Mouse (Mus musculus): ENCODE measurements around the gene Vmp1.

Gene Vmp1

DNA sequence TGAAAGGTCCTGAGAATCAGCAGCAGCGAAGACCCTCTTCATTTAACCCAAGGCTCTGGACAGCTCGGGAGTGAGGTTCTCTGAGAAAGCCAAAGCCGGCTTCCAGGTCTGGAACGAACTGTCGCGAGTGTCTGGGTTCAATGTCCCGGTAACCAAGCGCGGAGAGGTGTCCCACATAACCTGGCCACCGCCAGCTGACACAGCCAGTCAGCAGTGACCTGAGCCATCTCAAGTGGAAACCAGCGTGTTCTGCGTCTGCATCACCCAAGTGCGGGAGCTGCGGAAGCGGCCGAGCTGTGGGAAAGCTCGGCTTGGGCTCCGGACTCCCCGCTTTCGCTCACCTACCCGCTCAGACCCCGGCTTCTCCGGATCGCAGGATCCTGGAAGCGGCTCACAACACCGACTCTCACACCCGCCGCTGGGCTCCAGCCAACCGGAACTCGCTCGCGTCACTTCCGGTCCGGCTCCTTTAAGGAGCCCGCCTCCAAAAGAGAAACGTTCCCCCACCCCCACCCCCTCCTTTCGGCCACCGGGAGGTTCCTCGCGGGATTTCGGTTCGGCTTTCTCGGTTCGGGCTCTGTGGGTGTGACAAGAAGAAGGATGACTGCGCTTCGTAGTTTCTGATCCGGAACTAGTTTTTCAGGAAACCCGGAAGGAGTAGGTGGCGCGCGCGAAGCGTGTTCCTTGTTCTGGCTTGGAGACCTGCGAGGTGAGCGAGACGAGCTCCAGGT is at the start of gene Vmp1, which contains the start of gene Ptrh2:
TSS of gene Vmp1 (minus strand) at position 442 of the 731 bp plus-strand sequence.
TSS of gene Ptrh2 (plus strand) at position 591 of the 731 bp plus-strand sequence.
- peak; percentile 86 for DNase-seq

DNA sequence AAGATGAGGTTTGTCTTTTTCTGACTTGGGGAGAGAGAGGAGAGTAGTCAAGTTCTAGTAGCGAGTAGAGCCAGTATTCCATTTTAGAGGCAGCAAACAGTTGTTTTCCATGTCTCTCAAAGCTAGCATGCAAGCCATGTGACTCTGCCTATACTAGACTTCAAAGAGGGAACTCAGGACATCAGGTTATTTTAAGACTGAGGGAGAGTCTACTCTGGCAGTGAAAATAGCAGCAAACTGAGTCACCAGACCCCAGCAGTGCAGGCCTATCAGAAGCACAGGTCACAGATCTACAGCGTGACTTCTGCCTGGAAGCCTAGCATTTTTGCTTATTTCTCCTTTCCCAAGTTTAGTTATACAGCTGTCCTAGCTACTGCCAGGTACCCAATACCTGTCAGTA is 47.8 kb upstream of the Vmp1 start:
- no peak for DNase-seq

DNA sequence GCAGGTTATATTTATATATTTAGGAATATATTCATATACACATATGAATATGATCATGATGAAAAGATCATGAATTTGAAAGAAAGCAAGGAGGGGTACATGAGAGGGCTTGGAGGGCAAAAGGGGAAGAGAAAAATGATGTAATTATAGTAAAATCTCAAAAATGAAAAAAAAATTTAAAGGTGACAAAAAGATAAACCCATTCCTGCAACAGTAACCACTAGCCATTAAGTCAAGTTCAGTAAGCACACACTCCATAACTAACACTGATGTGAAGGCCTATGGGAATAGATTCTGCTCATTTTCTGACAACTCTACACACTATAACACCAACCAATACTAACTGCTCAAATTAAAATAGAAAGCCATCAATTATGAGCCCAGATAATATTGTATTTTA is 42.0 kb upstream of the Vmp1 start:
- no peak for DNase-seq

DNA sequence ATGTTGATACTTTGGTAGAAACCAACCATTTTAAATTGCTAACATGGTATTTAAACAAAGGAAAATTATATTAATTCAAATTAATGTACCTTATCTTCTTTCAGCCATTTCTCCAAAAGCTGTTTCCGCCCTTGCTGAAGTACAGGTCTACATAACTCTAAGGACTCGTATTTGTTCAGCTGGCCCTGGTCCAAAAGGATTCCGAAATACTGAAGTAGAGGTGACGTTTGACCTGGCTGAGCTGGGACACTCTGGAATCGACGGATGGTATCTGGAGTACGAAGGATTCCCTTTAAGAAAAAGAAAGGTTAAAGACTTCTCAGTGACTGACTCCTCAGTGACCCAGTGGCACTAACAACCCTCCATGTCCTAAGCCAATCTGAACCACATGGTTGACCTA is 41.3 kb upstream of the Vmp1 start:
- DNase-seq, result no peak

DNA sequence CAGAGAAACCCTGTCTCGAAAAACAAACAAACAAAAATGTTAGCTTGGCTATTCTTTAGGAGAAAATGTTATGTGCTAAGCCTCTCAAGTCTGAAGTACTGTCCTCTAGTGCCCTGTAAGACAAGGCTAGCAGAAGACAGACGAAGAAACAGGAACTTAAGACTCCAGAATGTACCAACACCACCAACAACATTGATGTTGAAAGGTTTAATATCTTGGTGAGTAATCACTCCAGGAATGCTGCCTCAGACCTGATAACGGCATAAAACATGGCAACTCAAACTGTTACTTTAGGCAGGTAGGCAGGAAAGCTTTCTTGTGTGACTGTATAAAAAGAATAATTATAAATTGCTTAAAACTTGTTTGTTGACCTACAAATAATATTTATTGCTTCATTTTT is 40.4 kb upstream of the Vmp1 start:
- no peak for DNase-seq

DNA sequence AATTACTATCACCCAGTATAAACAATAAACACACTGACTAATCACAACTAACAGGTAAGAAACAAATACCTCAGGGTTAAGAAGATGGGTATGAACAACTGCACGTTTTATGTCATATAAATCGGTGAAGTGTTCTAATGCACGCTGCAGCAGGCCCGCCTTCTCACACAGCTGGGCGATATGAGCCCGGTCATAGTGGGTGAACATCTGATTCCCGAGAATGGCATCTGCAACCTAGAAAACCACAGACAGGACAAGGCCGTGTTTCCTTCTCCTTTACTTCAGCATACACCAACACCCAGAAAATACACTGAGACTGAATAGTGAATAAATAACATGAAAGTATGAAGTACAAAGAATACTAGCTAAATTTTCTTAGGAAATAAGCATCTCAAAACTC is 35.8 kb upstream of the Vmp1 start:
- DNase-seq, result no peak

DNA sequence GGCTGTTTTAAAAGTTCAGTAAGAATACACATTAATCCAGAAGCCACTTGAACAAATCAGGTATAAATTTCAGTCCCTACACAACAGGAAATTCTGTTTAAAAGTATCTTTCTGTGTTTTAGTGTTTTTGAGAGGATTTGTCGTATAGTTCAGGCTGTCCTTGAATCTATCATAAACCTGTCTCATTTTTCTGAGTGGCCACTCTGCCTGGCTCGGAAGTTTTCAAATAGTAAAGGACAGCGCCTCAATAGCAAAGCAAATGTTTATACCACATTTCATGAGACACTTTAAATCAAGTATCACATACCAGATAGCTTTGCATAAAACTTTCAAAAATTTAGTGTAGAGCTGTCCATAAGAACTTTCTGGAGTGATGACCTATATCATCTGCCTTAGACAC is 34.7 kb upstream of the Vmp1 start:
- no peak for DNase-seq

DNA sequence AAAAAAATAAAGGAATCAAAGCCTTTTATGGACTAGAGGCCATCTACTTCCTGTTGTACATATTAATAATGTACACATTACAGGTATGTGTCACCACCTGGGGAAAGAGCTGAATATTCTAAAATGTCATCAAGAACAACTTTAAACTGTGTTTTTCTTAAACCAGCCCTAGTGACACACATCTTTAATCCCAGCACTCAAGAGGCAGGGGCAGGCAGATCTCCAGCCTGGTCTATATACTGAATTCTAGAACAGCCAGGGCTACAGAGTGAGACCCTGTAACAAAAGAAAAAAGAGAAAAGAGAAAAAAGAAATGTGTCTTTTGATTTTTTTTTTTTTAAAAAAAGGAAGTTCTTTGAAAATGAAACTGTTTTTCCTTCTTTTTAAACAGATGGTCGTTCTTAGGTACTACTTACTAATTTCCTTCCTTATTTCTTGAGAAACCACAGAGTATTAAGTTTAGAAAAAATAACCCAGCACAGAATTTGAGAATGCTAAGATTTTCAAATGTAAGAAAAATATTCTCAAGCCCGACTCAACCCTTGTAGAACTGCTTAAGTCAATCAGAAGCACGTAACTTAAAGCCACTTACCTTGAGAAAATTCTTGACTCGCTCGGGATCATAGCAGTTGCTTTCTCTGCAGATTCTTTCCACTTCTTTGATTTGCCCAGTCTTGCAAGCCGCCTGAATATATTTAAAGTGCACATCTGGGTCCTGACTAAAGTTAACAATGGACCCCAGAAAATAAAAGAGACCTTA is 33.9 kb upstream of the Vmp1 start:
- DNase-seq, result no peak

DNA sequence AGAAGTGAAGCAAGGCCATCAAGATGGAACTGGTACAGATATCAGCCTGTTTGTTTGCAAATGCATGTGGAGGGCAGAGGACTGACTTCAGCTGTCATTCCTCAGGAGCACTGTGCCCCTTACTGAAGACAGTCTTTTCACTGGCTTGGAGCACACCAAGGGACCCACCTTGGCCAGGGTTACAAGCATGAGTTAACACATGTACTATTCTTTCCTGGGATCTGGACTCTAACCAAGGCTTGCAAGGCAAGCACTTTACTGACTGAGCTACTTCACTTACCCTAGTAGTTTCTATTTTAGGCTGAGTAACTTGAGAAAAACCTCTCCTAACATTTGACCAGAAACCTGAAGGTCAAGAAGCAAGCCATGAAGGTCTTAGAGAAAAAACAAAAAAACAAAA is 31.0 kb upstream of the Vmp1 start:
- no peak for DNase-seq

DNA sequence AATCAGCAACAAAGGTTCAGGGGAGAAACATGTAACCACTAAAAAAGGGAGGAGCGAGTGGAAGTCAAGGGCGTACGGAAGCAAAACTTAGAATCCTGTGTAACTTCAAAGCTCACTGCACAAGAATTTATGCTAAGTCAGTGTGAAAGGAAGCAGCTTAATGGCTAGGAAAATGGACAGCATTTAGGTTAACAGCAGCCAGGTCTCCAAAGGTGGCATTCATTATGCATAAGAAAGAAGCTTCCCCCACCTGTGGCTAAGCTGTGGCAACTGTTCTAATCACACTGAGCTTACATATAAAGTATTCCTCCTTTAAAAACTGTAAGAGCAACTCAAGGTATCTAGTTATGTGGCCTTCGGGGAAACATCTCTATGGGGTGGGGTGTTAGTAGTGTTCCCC is 17.5 kb upstream of the Vmp1 start:
- DNase-seq, result no peak

DNA sequence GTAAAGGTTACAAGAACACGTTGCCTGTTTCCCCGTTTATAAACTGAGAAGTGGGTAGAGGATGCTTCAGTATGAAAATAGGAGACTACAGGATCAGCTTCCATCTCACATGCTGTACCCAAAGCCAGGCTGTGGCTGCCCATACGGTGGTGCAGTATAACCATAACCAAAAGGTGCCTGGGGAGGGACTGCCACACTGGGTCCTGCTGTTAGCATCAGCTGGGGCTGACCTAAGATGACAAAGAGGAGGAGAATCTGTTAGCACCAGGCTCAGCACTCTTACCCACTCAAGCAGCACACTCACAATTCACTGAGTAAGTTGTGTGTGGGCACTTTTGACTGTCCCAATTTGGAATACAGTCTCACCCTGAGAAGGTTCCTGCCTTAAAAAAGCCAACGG is 11.8 kb upstream of the Vmp1 start:
- no peak for DNase-seq

DNA sequence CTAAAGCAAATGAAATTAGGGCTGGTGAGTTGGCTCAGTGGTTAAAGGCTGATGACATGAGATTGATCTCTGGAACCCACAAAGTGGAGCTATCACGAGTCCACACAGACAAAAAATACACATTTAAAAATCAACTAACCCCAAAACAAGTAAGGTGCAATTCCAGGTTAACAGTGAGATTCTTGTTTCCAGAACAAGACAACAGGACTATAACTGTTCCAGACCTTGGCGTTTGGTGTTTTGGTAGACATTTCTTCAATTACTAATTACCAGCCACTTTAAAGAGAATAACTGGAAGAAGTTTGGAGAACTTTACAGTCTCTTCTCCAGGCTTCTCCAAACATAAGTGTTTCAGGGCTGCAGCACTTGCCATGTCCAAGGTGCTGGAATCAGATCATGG is 8.9 kb upstream of the Vmp1 start:
- DNase-seq, result no peak

DNA sequence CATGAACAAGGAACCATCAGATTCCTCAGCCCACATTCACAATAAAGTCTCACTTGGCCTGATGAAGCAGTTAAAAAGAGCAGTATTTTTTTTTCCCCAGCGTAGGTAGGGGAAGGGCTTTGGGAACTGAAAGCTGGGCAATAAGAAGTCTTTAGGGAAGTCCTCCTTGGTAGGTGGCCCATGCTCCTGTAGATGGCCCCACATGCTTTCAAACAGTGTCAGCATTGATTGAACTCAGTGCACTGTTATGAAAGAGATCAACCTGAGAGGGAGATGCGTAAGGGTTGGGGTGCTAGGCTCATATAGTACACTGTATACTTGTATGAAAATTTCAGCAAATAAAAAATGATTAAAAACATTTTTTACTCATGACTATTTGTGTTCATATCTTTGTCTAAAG is 8.3 kb upstream of the Vmp1 start:
- no peak for DNase-seq

DNA sequence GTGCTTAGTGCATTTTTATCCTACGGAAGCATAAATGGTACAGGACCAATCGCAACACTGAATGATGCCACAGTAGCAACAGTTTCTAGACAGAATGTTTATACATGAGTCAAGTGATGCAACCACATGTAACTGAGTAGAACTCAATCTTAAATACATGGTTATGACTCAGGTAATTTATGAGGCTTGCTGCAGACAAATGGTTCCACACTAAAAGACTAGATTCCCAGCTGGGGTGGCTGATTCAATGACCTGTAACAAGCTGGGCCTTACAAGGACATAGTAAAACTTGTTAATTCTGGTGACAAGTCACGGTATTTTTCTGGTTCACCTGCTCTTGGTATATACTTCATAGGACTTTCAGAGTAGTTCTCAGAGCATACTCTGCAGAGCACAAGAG is 7.8 kb upstream of the Vmp1 start:
- DNase-seq, result no peak

DNA sequence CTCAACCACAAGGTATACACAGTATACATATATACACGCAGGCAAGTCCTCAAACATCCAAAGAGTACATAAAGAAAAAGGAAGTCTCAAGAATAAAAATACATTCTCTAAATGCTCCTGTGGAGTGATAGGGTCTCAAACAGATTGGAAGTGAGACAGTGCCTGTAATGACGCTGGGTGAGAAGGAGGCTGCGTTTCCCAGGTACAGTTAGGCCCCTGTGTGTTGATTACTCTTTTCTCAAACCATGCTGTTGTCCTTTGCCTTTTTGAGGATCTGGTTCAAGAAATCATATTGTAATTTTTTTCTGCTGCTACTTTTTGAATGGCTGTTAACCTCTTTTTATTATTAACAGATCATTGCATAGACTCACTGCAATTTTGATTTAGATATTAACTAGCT is 6.7 kb upstream of the Vmp1 start:
- DNase-seq, result no peak

DNA sequence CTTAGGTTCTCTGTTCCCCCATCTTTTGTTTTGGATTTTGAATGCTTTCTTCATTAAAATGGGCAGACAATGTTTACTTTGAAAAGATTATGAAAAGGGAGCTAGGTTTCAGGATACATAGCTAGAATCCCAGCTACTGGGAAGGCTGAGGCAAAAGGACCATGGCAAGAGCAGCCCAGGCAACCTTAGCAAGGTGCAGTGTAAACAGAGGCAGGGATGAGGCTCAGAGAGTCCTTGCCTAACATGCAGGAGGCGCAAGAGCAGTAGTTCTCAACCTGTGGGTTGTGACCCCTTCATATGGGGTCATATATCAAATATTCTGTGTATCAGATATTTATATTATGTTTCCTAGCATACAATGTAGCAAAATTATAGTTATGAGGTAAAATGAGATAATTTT is 1.7 kb upstream of the Vmp1 start:
- DNase-seq, result no peak

DNA sequence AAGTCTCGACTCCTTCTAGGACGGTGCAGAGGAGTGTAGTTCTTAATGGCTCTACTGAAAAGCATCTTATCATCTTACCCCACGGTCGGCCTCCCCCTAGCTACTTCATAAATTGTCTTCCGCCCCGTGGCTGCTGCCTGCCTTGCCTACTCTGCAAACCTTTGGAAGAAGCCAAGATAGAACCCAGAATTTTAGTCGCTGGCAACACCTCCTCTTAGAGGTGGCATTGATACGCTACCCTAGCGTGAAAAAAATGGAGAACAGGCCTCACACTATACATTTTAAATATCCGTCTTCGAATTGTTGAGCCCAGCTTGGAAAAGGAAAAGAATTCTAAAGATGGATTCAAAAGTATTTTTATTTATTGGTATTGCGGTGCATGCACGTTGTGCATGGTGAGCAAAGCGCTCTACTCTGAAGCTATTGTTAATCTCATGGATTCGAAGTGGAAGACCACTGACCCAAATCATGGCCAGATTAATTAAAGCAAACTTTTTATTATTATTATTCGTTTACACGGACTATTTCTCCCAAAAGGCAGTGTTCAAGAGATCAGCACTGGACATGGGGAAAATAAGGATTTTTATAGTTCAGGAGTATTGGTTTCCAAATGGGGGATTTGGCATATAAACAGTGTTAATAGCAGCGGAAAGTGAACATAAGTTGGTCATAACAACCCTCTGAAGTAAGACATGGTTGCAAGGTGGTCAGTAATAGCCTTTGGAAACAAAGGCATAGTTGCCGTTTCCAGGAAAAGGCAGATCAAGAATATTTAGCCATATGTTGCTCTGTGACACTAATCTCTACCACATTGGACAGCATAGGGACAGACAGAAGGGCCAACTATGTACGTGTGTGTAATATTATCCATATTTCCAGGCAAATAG is 733 bp upstream of the Vmp1 start:
- DNase-seq, result no peak

DNA sequence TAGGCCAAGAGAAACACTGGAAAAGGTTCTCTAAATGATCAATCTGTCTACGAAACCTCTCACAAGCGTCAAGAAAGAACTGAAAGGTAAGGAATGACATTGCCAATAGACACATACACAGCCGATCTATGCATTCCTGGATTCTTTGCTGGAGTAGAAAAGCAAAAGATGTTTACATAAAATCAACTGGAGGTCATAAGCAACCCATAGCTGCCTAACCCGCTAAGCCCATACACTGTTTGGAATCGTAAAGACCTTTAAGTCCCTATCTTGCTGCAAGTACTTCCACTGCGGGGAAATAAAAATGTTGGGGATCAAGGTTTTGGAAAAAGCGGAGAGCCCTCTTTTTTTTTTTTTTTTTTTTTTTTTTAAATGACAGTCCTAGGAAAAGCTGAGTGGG is 775 bp downstream of the Vmp1 start:
- DNase-seq, result no peak

DNA sequence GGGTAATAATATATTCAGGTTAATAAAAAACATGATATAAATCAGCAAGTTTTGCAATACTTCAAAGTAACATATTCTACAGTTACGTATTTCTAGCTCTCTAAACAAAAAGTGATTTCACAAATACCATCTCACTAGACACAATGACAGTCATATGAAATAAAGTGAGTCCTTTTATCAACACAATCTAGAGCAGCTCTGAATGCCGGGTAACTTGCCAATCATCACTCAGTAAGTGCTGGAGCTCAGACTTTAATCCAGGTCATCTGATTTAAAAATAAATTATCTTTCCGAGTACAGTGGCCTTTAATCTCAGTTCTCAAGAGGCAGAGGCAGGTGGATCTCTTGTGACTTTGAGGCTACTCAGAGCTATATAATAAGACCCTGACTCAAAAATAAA is 2.2 kb downstream of the Vmp1 start:
- DNase-seq, result no peak

DNA sequence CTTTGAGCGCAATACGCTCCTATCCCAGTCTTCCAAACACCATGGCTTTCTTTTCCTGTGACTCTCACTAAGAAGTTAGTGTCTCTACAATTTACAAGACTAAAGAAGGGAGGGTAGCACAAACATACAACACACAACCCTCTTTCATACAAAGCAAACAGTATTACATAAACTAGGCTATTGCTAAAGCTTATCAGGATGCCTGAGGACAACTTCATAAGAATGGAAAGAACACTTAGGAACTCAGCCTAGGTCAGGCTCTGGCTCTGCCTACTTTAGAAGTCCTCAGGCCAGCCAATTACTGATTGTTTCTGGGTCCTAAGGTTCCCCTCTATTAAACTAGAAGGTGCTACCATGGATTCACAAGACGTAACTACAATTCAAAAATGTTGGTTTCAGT is 2.9 kb downstream of the Vmp1 start:
- no peak for DNase-seq

DNA sequence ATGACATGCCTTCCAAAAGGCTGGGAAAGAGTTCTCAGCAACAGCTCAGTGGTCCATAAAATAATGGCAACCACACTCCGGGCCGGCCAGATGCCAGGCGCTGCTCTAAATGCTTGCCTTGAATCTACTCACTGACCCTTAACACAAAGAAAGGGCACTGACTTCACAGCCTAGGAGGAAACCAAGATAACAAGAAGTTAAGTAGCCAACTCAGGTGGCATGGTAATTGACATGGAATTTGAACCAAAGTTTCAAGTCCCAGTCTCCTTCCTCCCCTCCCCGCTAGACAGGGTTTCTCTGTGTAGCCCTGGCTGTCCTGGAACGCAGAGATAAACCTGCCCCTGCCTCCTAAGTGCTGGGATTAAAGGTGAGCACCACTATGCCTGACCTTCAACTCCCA is 4.7 kb downstream of the Vmp1 start:
- no peak for DNase-seq

DNA sequence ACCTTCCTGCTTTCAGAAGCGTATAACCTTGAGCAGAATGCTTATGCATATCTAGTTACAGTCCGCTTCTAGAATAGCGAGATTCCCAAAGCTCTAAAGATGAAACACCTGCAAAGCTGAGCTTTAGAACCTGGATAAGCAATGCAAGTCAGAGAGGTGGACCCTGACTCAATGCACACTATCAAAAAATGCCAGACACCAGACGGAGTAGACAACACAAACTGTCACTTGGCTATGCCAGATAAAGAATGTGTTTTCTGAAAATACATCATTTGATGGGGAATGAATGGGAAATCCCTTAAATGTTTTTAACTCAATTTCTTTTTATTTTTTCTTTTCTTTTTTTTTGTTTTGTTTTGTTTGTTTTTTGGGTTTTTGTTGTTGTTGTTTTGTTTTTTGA is 8.1 kb downstream of the Vmp1 start:
- no peak for DNase-seq

DNA sequence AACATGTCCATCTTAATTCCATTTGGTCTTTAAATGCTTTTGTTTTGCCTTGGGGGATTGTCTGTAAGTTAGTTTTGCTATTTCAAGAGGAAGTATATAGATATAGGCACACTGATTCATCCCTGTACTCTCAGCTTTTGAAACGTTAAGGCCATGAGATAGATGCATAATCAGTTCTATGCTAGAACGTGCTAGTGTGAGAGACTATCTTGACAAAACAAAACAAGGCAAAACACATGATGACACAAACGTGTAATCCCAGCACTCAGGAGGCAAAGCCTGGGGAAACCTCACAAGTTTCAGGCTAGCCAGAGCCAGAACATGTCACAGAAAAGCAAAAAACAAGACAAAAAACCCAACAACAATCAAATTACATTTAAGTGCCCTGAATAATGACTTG is 10.9 kb downstream of the Vmp1 start:
- DNase-seq, result no peak

All from thymus, postnatal 25 days (tissue).